Comparison of ENCODE assay signal across 16 mouse cellular contexts in the genomic region with DNA sequence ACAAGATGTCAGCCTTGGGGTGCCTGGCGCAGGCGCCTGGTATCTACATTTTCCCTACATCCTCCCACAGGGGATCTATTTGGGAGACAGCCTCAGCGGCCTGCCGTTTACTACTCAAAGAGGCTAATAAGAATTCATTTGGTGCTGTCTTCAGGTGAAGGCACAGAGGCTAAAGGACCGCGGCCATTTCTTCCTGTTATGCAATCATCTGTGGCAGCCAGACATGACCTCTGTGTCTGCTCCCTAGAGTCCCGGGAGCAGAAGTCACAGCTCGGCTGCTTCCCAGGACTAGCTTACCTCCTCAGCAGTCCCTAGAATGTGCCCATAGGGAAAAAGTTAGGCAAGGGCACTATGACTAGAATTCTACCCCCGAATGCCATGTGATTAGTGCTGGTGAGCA. TPM values are rescaled to one million over a fixed set of nuclear protein-coding genes. Genes with fewer than 3 reads are reported as not detected.
DNase-seq lines count a peak whose midpoint lies in the region; ATAC-seq and TF ChIP-seq lines count a peak whose summit lies in the region.
"Had no signal": no experiment of that assay in that cellular context is flagged by ENCODE, and none has a peak within 500 bp of the region (broad histone marks: within the 10 kb centered on the region; RNA-seq: fewer than 3 reads in every experiment).

No protein-coding gene starts in this region.

- no peaks in the 10 kb centered on the region for H3K4me1 ChIP-seq in intestine, embryonic 15.5 days (replicated peaks)
- no peaks in the 10 kb centered on the region; the same call in 1 of the 2 replicates for H3K4me1 ChIP-seq in liver, embryonic 11.5 days (replicated peaks; ENCODE audit: control insufficient read depth, insufficient read depth, low read length)
- H3K4me1 ChIP-seq: megakaryocyte, embryonic 14.5 days; neural tube, embryonic 12.5 days had no signal

- H3K4me3 ChIP-seq in left cerebral cortex, adult 2 months, result no peak overlapping the region
- no peak overlapping the region for H3K4me3 ChIP-seq in intestine, embryonic 15.5 days (replicated peaks)
- no peak overlapping the region for H3K4me3 ChIP-seq in liver, embryonic 11.5 days (ENCODE audit: low read depth, low read length)
- H3K4me3 ChIP-seq: megakaryocyte, embryonic 14.5 days; neural tube, embryonic 12.5 days had no signal

- H3K27ac ChIP-seq in left cerebral cortex, adult 2 months, result peak overlapping the region; percentile 61
- H3K27ac ChIP-seq in intestine, embryonic 15.5 days, result no peak overlapping the region
- H3K27ac ChIP-seq in liver, embryonic 11.5 days (ENCODE audit: low read depth, low read length), result no peak overlapping the region
- H3K27ac ChIP-seq: neural tube, embryonic 12.5 days had no signal

- no peak for TF ChIP-seq CTCF in left cerebral cortex, adult 2 months (IDR thresholded peaks at IDR 0.05)

- no peak overlapping the region for H3K4me2 ChIP-seq in intestine, embryonic 15.5 days (replicated peaks)
- no peak overlapping the region for H3K4me2 ChIP-seq in liver, embryonic 11.5 days
- H3K4me2 ChIP-seq: neural tube, embryonic 12.5 days had no signal

- WGBS in intestine, embryonic 15.5 days, result 64% methylated on average over 9 of the region's 9 CpGs
- WGBS in liver, embryonic 11.5 days, result 60% methylated on average over 9 of the region's 9 CpGs

- no peaks in the 10 kb centered on the region for H3K27me3 ChIP-seq in intestine, embryonic 15.5 days (replicated peaks)
- H3K27me3 ChIP-seq in liver, embryonic 11.5 days (replicated peaks; ENCODE audit: control insufficient read depth, insufficient read depth, low read length), result no peaks in the 10 kb centered on the region
- H3K27me3 ChIP-seq: CH12.LX; neural tube, embryonic 12.5 days had no signal

- H3K9me3 ChIP-seq in intestine, embryonic 15.5 days, result no peaks in the 10 kb centered on the region
- no peaks in the 10 kb centered on the region for H3K9me3 ChIP-seq in liver, embryonic 11.5 days (ENCODE audit: control insufficient read depth, low read length)
- H3K9me3 ChIP-seq: neural tube, embryonic 12.5 days had no signal

- peak; percentile 93 for DNase-seq in heart, adult 11 months
- DNase-seq in heart, postnatal 14 days, result no peak
- DNase-seq in left cerebral cortex, adult 2 months (ENCODE audit: extremely low spot score in 1 of 2, low spot score in 2 of 2), result no peak
- DNase-seq in left cerebral cortex, postnatal 4 days, result no peak
- peak; percentile 40 to 43 for DNase-seq in heart, postnatal 10 days
- no peak for DNase-seq in liver, embryonic 11.5 days (ENCODE audit: low spot score)
- DNase-seq: liver; right cerebral cortex, postnatal 4 days had no signal

- ATAC-seq in intestine, embryonic 15.5 days, result no peak
- ATAC-seq in liver, embryonic 11.5 days (replicated peaks; ENCODE audit: low FRiP score), result no peak
- ATAC-seq: forebrain, embryonic 14.5 days; hindbrain, embryonic 16.5 days had no signal

- no peaks in the 10 kb centered on the region for H3K36me3 ChIP-seq in intestine, embryonic 15.5 days
- H3K36me3 ChIP-seq in liver, embryonic 11.5 days (ENCODE audit: control insufficient read depth, insufficient read depth, low read length), result no peaks in the 10 kb centered on the region
- H3K36me3 ChIP-seq: neural tube, embryonic 12.5 days had no signal

- H3K9ac ChIP-seq in intestine, embryonic 15.5 days, result no peak overlapping the region
- no peak overlapping the region for H3K9ac ChIP-seq in liver, embryonic 11.5 days (ENCODE audit: low read depth, low read length)
- H3K9ac ChIP-seq: neural tube, embryonic 12.5 days had no signal

- intact Hi-C loops in heart, postnatal 14 days (cut with DNase I), result no loop called here
- intact Hi-C loops in left cerebral cortex, adult 2 months (cut with DNase I), result no loop called here
- intact Hi-C loops in left cerebral cortex, postnatal 4 days (cut with DNase I), result no loop called here
- intact Hi-C loops in heart, postnatal 10 days (cut with DNase I), result no loop called here

RNA-seq across cellular contexts. Expression of a gene that starts 1.1 kb away (rescaled TPM):
- total RNA-seq in heart, postnatal 14 days (2021), result 10 to 100 TPM; 32.1 to 32.3 TPM
- total RNA-seq in left cerebral cortex, adult 2 months (2021), result 10 to 100 TPM; 12.9 to 13.5 TPM
- 1 to 10 TPM; 2.2 to 2.4 TPM for total RNA-seq in left cerebral cortex, postnatal 4 days (2021)
- total RNA-seq in heart, postnatal 10 days (2021), result 10 to 100 TPM; 24.2 to 24.9 TPM
- polyA plus RNA-seq in intestine, embryonic 15.5 days (2015; fragmentation: Nextera tagmentation; extraction: Ambion mirVana), result 0.45 and 0.56 TPM in 2 replicates
- polyA plus RNA-seq in liver, embryonic 11.5 days (2014; fragmentation: Nextera tagmentation; extraction: Ambion mirVana), result 0.21 TPM in 1 of 2 replicates, not detected in the other
- total RNA-seq: CH12.LX; common myeloid progenitor, adult 5-6 weeks had no signal

RNA-seq across cellular contexts. Expression of a gene that starts 52.1 kb away (rescaled TPM):
- total RNA-seq in heart, postnatal 14 days (2021), result 1 to 10 TPM; 1.4 to 1.5 TPM
- total RNA-seq in left cerebral cortex, adult 2 months (2021), result 1 to 10 TPM; 1.6 to 2.8 TPM
- total RNA-seq in left cerebral cortex, postnatal 4 days (2021), result 1 to 10 TPM in 1 of 2 experiments, under 1 TPM in 1; 0.50 to 1.3 TPM
- 1 to 10 TPM; 1.9 to 2.3 TPM for total RNA-seq in heart, postnatal 10 days (2021)
- polyA plus RNA-seq in intestine, embryonic 15.5 days (2015; fragmentation: Nextera tagmentation; extraction: Ambion mirVana), result 4.2 and 4.3 TPM in 2 replicates
- polyA plus RNA-seq in liver, embryonic 11.5 days (2014; fragmentation: Nextera tagmentation; extraction: Ambion mirVana), result 1.1 and 1.7 TPM in 2 replicates
- total RNA-seq: CH12.LX; common myeloid progenitor, adult 5-6 weeks; midbrain, postnatal 0 days had no signal

Comparison
In these comparisons a context has a peak if more than half of its experiments do, and no peak if none do; other contexts are left out.
1. DNase-seq: peak in heart, adult 11 months (single experiment) and heart, postnatal 10 days (2 of 2); none in heart, postnatal 14 days (0 of 2), left cerebral cortex, adult 2 months (0 of 2), left cerebral cortex, postnatal 4 days (single experiment) and liver, embryonic 11.5 days (single experiment).
2. RNA of a gene that starts 1.1 kb away (total RNA-seq): 32.1 to 32.3 TPM in heart, postnatal 14 days, 24.2 to 24.9 TPM in heart, postnatal 10 days and 12.9 to 13.5 TPM in left cerebral cortex, adult 2 months; 2.2 to 2.4 TPM in left cerebral cortex, postnatal 4 days; every median in the first group is over 4 times any median in the second.